Mouse (Mus musculus) liver, adult 2 months (tissue): ENCODE measurements around the gene Slc41a2.

Source experiments
- CTCF ChIP-seq: fragments of 200-500 bp; IDR thresholded peaks from 2 replicates; pipeline ENCODE4 v1.5.1; 2011; ENCODE audit warnings: low read depth, low read length, control low read depth
- POLR2A ChIP-seq: fragments of 200-500 bp; IDR thresholded peaks from 2 replicates; pipeline ENCODE4 v1.6.1; 2011; ENCODE audit warnings: low read length, control low read depth; ENCODE audit not compliant: insufficient read depth; ENCODE audit errors: extremely low read depth

- no peak for TF ChIP-seq POLR2A
- TF ChIP-seq CTCF, result no peak
Observed at GRCm38 (mm10) chr10:83183634-83184479, 153.8 kb downstream of the Slc41a2 start.
